Mouse (Mus musculus): ENCODE data around the gene Pld6. TPM values are rescaled to one million over a fixed set of nuclear protein-coding genes. Genes with fewer than 3 reads are reported as not detected.

Gene Pld6
- polyA plus RNA-seq, 1 experiment from 2014 or later: 1.5 TPM

- Histone ChIP-seq H3K4me3 (ENCODE audit: low read depth, low read length) (no peak overlapping the region), H3K9me3 (replicated peaks; ENCODE audit: control insufficient read depth, low read length) (no peaks in the 10 kb centered on the region), H3K27ac (ENCODE audit: low read depth, low read length) (no peak overlapping the region), H3K9ac (ENCODE audit: low read length) (no peak overlapping the region), H3K4me1 (ENCODE audit: control insufficient read depth, insufficient read depth, low read length) (no peaks in the 10 kb centered on the region), H3K36me3 (ENCODE audit: control insufficient read depth, insufficient read depth, low read length) (peaks cover 99% of the 10 kb centered on the region), H3K27me3 (replicated peaks; ENCODE audit: control insufficient read depth, insufficient read depth, low read length) (no peaks in the 10 kb centered on the region), H3K4me2 (ENCODE audit: low read length) (no peak overlapping the region)
- ATAC-seq: no peak
- WGBS: 92% methylated on average over 10 of the region's 10 CpGs
- DNase-seq (ENCODE audit: low spot score): no peak
These were observed 13.0 kb upstream of the Pld6 start for GRCm38 (mm10) chr11:59800412-59800811.

GRCm38 (mm10) chr11:59793390-59793789, 5.9 kb upstream of the Pld6 start:
- Histone ChIP-seq H3K27ac (ENCODE audit: low read depth, low read length) (no peak overlapping the region), H3K4me2 (ENCODE audit: low read length) (no peak overlapping the region), H3K27me3 (replicated peaks; ENCODE audit: control insufficient read depth, insufficient read depth, low read length) (no peaks in the 10 kb centered on the region), H3K9ac (ENCODE audit: low read length) (no peak overlapping the region), H3K4me3 (ENCODE audit: low read depth, low read length) (no peak overlapping the region), H3K36me3 (ENCODE audit: control insufficient read depth, insufficient read depth, low read length) (peaks cover 74% of the 10 kb centered on the region), H3K9me3 (replicated peaks; ENCODE audit: control insufficient read depth, low read length) (no peaks in the 10 kb centered on the region), H3K4me1 (ENCODE audit: control insufficient read depth, insufficient read depth, low read length) (no peaks in the 10 kb centered on the region)
- no peak for ATAC-seq
- WGBS: 92% methylated on average over 6 of the region's 6 CpGs
- no peak for DNase-seq (ENCODE audit: low spot score)

GRCm38 (mm10) chr11:59789311-59789710, 1.9 kb upstream of the Pld6 start:
- Histone ChIP-seq H3K36me3 (ENCODE audit: control insufficient read depth, insufficient read depth, low read length) (peaks cover 33% of the 10 kb centered on the region), H3K4me2 (ENCODE audit: low read length) (no peak overlapping the region), H3K9me3 (replicated peaks; ENCODE audit: control insufficient read depth, low read length) (no peaks in the 10 kb centered on the region), H3K27me3 (replicated peaks; ENCODE audit: control insufficient read depth, insufficient read depth, low read length) (no peaks in the 10 kb centered on the region), H3K4me3 (ENCODE audit: low read depth, low read length) (no peak overlapping the region), H3K27ac (ENCODE audit: low read depth, low read length) (no peak overlapping the region), H3K4me1 (ENCODE audit: control insufficient read depth, insufficient read depth, low read length) (peaks cover 6% of the 10 kb centered on the region; the same call in 1 of the 2 replicates), H3K9ac (ENCODE audit: low read length) (no peak overlapping the region)
- no peak for DNase-seq (ENCODE audit: low spot score)
- ATAC-seq: no peak
- 94% methylated on average over 1 of the region's 1 CpGs for WGBS

- 60% methylated on average over 15 of the region's 15 CpGs for WGBS
- Histone ChIP-seq H3K4me3 (ENCODE audit: low read depth, low read length) (peak overlapping the region; percentile 34), H3K27me3 (replicated peaks; ENCODE audit: control insufficient read depth, insufficient read depth, low read length) (no peaks in the 10 kb centered on the region), H3K36me3 (ENCODE audit: control insufficient read depth, insufficient read depth, low read length) (peaks cover 6% of the 10 kb centered on the region), H3K27ac (ENCODE audit: low read depth, low read length) (no peak overlapping the region), H3K9me3 (replicated peaks; ENCODE audit: control insufficient read depth, low read length) (no peaks in the 10 kb centered on the region), H3K4me2 (ENCODE audit: low read length) (peak overlapping the region; percentile 67), H3K9ac (ENCODE audit: low read length) (peak overlapping the region; percentile 58), H3K4me1 (ENCODE audit: control insufficient read depth, insufficient read depth, low read length) (peaks cover 6% of the 10 kb centered on the region; the same call in 1 of the 2 replicates)
- DNase-seq (ENCODE audit: low spot score) (no peak), ATAC-seq (no peak)
These were observed 824 bp downstream of the Pld6 start for GRCm38 (mm10) chr11:59786444-59787198.

GRCm38 (mm10) chr11:59783591-59783990, 3.9 kb downstream of the Pld6 start:
- WGBS: 86% methylated on average over 6 of the region's 6 CpGs
- H3K9me3 ChIP-seq (replicated peaks; ENCODE audit: control insufficient read depth, low read length): no peaks in the 10 kb centered on the region
- H3K9ac ChIP-seq (ENCODE audit: low read length): no peak overlapping the region
- H3K36me3 ChIP-seq (ENCODE audit: control insufficient read depth, insufficient read depth, low read length): peaks cover 7% of the 10 kb centered on the region; the same call in 1 of the 2 replicates
- no peaks in the 10 kb centered on the region for H3K27me3 ChIP-seq (replicated peaks; ENCODE audit: control insufficient read depth, insufficient read depth, low read length)
- no peak overlapping the region for H3K4me3 ChIP-seq (ENCODE audit: low read depth, low read length)
- H3K4me2 ChIP-seq (ENCODE audit: low read length): no peak overlapping the region
- ATAC-seq: no peak
- no peak overlapping the region for H3K27ac ChIP-seq (ENCODE audit: low read depth, low read length)
- DNase-seq (ENCODE audit: low spot score): no peak
- H3K4me1 ChIP-seq (ENCODE audit: control insufficient read depth, insufficient read depth, low read length): peaks cover 6% of the 10 kb centered on the region; the same call in 1 of the 2 replicates

- Histone ChIP-seq H3K9me3 (replicated peaks; ENCODE audit: control insufficient read depth, low read length) (no peaks in the 10 kb centered on the region), H3K4me1 (ENCODE audit: control insufficient read depth, insufficient read depth, low read length) (peaks cover 3% of the 10 kb centered on the region; the same call in 1 of the 2 replicates), H3K4me3 (ENCODE audit: low read depth, low read length) (no peak overlapping the region), H3K4me2 (ENCODE audit: low read length) (no peak overlapping the region), H3K27ac (ENCODE audit: low read depth, low read length) (no peak overlapping the region), H3K36me3 (ENCODE audit: control insufficient read depth, insufficient read depth, low read length) (peaks cover 19% of the 10 kb centered on the region), H3K27me3 (replicated peaks; ENCODE audit: control insufficient read depth, insufficient read depth, low read length) (no peaks in the 10 kb centered on the region), H3K9ac (ENCODE audit: low read length) (no peak overlapping the region)
- ATAC-seq (no peak), DNase-seq (ENCODE audit: low spot score) (no peak)
- WGBS: 57% methylated on average over 7 of the region's 7 CpGs
These were observed 5.3 kb downstream of the Pld6 start for GRCm38 (mm10) chr11:59782091-59782590.

GRCm38 (mm10) chr11:59780241-59780640, 7.2 kb downstream of the Pld6 start:
- WGBS: 92% methylated on average over 4 of the region's 4 CpGs
- ATAC-seq: no peak

GRCm38 (mm10) chr11:59779406-59779805, 8.0 kb downstream of the Pld6 start:
- 87% methylated on average over 4 of the region's 4 CpGs for WGBS
- ATAC-seq (no peak), DNase-seq (ENCODE audit: low spot score) (no peak)
- peaks cover 44% of the 10 kb centered on the region for H3K36me3 ChIP-seq (ENCODE audit: control insufficient read depth, insufficient read depth, low read length)
- H3K27me3 ChIP-seq (replicated peaks; ENCODE audit: control insufficient read depth, insufficient read depth, low read length): no peaks in the 10 kb centered on the region
- H3K4me3 ChIP-seq (ENCODE audit: low read depth, low read length): no peak overlapping the region
- H3K27ac ChIP-seq (ENCODE audit: low read depth, low read length): no peak overlapping the region
- no peak overlapping the region for H3K4me2 ChIP-seq (ENCODE audit: low read length)
- H3K9ac ChIP-seq (ENCODE audit: low read length): no peak overlapping the region
- H3K4me1 ChIP-seq (ENCODE audit: control insufficient read depth, insufficient read depth, low read length): no peaks in the 10 kb centered on the region
- H3K9me3 ChIP-seq (replicated peaks; ENCODE audit: control insufficient read depth, low read length): no peaks in the 10 kb centered on the region

More at GRCm38 (mm10) chr11:59780241-59780640, 7.2 kb downstream of the Pld6 start:
- DNase-seq (ENCODE audit: low spot score): no peak
- H3K4me1 ChIP-seq (ENCODE audit: control insufficient read depth, insufficient read depth, low read length): no peaks in the 10 kb centered on the region
- H3K4me2 ChIP-seq (ENCODE audit: low read length): no peak overlapping the region
- no peak overlapping the region for H3K9ac ChIP-seq (ENCODE audit: low read length)
- no peaks in the 10 kb centered on the region for H3K9me3 ChIP-seq (replicated peaks; ENCODE audit: control insufficient read depth, low read length)
- peaks cover 37% of the 10 kb centered on the region for H3K36me3 ChIP-seq (ENCODE audit: control insufficient read depth, insufficient read depth, low read length)
- H3K27me3 ChIP-seq (replicated peaks; ENCODE audit: control insufficient read depth, insufficient read depth, low read length): no peaks in the 10 kb centered on the region
- H3K4me3 ChIP-seq (ENCODE audit: low read depth, low read length): no peak overlapping the region
- H3K27ac ChIP-seq (ENCODE audit: low read depth, low read length): no peak overlapping the region

GRCm38 (mm10) chr11:59778874-59779223, 8.6 kb downstream of the Pld6 start:
- Histone ChIP-seq H3K27ac (ENCODE audit: low read depth, low read length) (no peak overlapping the region), H3K36me3 (ENCODE audit: control insufficient read depth, insufficient read depth, low read length) (peaks cover 49% of the 10 kb centered on the region), H3K27me3 (replicated peaks; ENCODE audit: control insufficient read depth, insufficient read depth, low read length) (no peaks in the 10 kb centered on the region), H3K9me3 (replicated peaks; ENCODE audit: control insufficient read depth, low read length) (no peaks in the 10 kb centered on the region), H3K4me3 (ENCODE audit: low read depth, low read length) (no peak overlapping the region), H3K4me2 (ENCODE audit: low read length) (no peak overlapping the region), H3K4me1 (ENCODE audit: control insufficient read depth, insufficient read depth, low read length) (no peaks in the 10 kb centered on the region), H3K9ac (ENCODE audit: low read length) (no peak overlapping the region)
- no peak for DNase-seq (ENCODE audit: low spot score)
- ATAC-seq: no peak
- WGBS: 88% methylated on average over 1 of the region's 1 CpGs
